Mouse (Mus musculus): Measurements from ENCODE around the gene 9130230L23Rik.

Gene 9130230L23Rik

GRCm38 (mm10) chr5:65954130-65955080, 49.7 kb downstream of the 9130230L23Rik start:
- in situ Hi-C loops (cut with MboI, MseI), result no loop called here

- in situ Hi-C loops (cut with MboI, MseI), result no loop called here
Observed at GRCm38 (mm10) chr5:65951513-65951909, 52.6 kb downstream of the 9130230L23Rik start.

DNA sequence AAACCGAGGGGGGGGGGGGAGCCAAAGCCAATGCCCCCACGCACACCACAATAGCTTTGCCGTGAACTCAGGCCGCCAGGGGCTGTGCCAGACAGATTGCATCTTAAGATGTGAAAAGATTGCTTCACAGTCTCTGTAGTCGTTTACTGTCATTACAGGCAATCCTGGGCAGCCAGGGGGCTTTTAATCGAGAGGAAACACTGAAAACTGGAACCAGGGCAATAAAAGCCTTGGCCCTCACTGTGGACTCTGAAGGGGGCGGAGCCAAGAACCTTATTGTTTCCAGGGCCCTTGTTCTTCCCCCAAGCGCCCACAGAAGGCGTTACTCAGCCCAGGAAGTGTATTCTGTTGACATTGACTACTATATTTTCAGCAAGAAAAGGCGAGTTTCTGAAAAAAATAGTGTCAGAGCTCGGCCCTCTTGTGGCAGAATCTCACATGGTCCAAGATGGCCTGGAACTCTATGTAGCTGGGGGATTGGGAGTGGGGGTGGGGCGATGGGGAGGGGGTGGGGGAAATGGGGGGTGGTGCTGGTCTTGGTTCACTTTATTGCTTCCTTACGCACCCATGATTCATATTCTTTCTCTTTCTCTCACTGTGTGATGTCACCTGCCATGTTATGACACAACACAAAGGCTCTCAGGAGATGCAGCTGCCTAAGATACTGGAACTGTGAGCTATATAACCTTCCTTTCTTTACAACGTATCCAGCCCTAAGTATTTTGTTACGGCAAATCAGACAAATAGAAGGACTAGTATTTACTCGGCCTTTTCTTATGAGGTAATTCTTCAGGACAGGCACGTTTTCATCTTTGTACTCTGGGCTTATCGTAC, 53.2 kb downstream of the 9130230L23Rik start:
- in situ Hi-C loops (cut with MboI, MseI), result no loop called here

DNA sequence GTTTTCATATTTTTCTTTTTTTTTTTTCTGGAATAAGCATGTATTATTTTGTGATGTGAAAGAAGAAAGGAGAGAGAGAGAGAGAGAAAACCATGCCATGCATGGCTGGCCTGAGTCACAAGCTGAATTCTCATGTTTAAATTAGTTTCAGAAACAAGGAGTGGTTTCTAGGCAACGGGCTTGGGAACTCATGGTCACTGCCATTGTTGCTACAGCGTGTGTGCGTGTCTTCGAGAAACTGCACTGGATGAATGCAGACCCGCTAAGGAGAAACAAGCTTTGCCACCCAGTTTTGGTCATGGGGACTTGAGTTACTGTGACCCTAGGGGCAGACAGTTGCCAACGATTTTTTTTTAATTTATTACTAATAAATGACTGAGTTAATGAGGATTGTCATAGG, 53.8 kb downstream of the 9130230L23Rik start:
- in situ Hi-C loops (cut with MboI, MseI), result no loop called here

GRCm38 (mm10) chr5:65949822-65950221, 54.3 kb downstream of the 9130230L23Rik start:
- in situ Hi-C loops (cut with MboI, MseI), result no loop called here

DNA sequence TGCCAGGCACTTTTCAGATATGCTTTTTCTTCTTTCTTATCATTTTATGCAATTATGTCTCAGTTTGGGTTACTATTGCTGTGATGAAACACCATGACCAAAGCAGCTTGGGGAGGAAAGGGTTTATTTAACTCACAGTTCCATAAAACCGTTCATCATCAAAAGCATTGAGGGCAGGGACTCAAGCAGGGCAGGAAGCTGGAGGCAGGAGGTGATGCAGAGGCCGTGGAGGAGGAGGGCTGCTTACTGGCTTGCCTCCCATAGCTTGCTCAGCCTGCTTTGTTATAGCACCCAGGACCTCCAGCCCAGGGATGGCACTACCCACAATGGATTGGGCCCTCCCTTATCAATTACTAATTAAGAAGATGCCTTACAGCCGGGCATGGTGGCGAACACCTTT, 62.9 kb downstream of the 9130230L23Rik start:
- in situ Hi-C loops (cut with MboI, MseI), result no loop called here

DNA sequence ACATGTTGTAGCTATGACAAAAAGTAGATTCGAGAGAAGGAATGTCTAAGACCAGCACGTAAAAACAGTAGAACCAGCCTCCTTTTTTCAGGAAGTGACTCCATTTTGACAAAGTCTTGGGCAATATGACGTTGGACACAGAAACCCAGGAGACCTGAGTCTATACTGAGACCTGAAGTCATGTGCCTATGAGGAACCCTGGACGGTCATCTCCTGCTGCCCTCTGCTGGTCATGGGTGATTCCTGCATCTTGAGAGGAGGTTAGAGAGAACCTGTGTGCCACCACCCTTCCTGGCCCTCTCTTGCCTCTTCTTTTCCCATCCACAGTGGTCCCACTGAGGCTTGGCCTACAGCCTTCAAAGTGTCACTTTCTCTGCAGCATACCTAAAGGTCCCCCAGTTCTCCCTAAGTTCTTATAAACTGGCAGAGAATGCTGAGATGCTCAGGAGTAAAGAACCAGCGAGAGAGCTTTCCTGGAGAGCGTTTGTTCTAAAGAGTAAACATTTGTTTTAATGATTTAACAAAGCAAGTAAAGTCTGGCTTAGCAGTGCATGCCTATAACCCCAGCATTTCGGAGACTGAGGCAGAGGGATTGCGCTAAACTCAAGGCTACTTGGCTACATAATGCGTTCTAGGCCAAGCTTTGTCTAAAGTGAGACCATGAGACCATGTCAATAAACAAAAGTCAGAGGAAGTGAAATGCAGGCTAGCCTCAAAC, 65.9 kb downstream of the 9130230L23Rik start:
- in situ Hi-C loops (cut with MboI, MseI), result loop anchor here (10.0 kb wide), 1 partner anchor 673 kb away; no protein-coding TSS in a partner anchor

GRCm38 (mm10) chr5:65937011-65937726, 66.9 kb downstream of the 9130230L23Rik start:
- in situ Hi-C loops (cut with MboI, MseI), result loop anchor here (10.0 kb wide), 1 partner anchor 672 kb away; no protein-coding TSS in a partner anchor

DNA sequence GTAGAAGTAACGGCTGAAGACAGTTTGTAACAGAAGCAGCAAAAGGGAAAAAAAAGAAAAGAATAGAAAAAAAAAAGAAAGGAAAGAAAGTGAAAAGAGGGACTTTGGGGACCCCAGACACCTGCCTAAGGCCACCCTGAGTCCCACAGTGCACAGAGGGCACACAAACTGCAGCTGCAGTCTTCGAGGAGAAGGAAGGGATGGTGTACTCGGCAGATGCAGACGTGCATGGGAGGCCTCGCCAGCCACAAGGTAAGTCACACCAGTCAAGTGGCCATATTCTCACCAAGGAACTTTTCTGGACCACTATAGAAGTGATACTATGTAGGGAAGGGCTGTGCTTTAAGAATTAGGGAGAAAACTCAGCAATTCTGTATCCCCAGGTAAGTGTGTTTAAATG, 69.3 kb downstream of the 9130230L23Rik start, which contains the start of gene Chrna9:
TSS of gene Chrna9 (plus strand) at position 139 of the 400 bp plus-strand sequence.
- in situ Hi-C loops (cut with MboI, MseI), result loop anchor here (5.0 to 10.0 kb wide), 2 partner anchors 97 to 670 kb away; no protein-coding TSS in a partner anchor

- in situ Hi-C loops (cut with MboI, MseI), result loop anchor here (5.0 to 10.0 kb wide), 2 partner anchors 96 to 669 kb away; no protein-coding TSS in a partner anchor
Observed at GRCm38 (mm10) chr5:65933764-65934163, 70.3 kb downstream of the 9130230L23Rik start.

- in situ Hi-C loops (cut with MboI, MseI), result loop anchor here (5.0 to 10.0 kb wide), 2 partner anchors 96 to 668 kb away; no protein-coding TSS in a partner anchor
Observed at GRCm38 (mm10) chr5:65933258-65933657, 70.8 kb downstream of the 9130230L23Rik start.

GRCm38 (mm10) chr5:65930171-65930570, 73.9 kb downstream of the 9130230L23Rik start:
- in situ Hi-C loops (cut with MboI, MseI), result loop anchor here (5.0 to 10.0 kb wide), 2 partner anchors 93 to 665 kb away; no protein-coding TSS in a partner anchor
